Mouse (Mus musculus): ENCODE measurements around the gene Birc2. TPM values are rescaled to one million over a fixed set of nuclear protein-coding genes. Genes with fewer than 3 reads are reported as not detected.

Birc2 gene
- total and polyA plus RNA-seq, 3 experiments: 29.6 to 33.0 TPM; not detected in 1

DNA sequence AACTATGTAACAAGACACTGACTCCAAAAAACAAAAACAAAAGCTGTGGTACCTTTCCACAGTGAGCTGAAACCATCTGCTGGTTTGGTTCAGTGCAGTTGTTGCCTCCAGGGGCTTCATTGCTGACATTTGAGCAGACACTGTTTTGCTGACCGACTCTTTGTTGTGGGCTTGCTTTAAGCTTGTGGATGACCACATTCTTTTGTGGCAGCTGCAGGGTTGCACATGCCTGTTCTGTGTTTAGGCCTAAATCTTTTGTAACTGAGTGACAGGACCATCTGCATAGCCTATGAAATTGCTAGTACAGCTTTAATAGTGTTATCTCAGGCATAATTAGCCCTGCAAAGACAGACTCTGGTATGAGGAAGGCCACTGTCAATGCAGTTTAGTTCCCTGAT is 52.2 kb downstream of the Birc2 start:
- Histone ChIP-seq H3K4me3 (ENCODE audit: control insufficient read depth in 1 of 2, insufficient read depth in 1 of 2, low read depth in 2 of 2, low read length in 2 of 2) (no peak overlapping the region), H3K9me3 (replicated peaks; ENCODE audit: insufficient read depth, low read length) (no peaks in the 10 kb centered on the region), H3K27ac (ENCODE audit: control insufficient read depth, low read depth, low read length) (no peak overlapping the region), H3K27me3 (ENCODE audit: control insufficient read depth in 1 of 2, insufficient read depth in 2 of 2, low read length in 2 of 2) (no peaks in the 10 kb centered on the region), H3K79me2 (ENCODE audit: control insufficient read depth, insufficient read depth, low read length, poor library complexity) (no peaks in the 10 kb centered on the region), H3K9ac (ENCODE audit: control insufficient read depth, low read depth, low read length, poor library complexity, severe bottlenecking) (no peak overlapping the region), H3K4me1 (ENCODE audit: control insufficient read depth in 1 of 2, insufficient read depth in 2 of 2, low read length in 2 of 2) (peaks cover 20 to 27% of the 10 kb centered on the region in 2 experiments), H3K36me3 (ENCODE audit: control insufficient read depth in 1 of 2, insufficient read depth in 2 of 2, low read length in 2 of 2) (peaks cover 14 to 40% of the 10 kb centered on the region in 2 experiments)
- TF ChIP-seq CHD2 (IDR thresholded peaks at IDR 0.05; ENCODE audit: low read length) (no peak), POLR2AphosphoS2 (IDR thresholded peaks at IDR 0.05; ENCODE audit: low read length) (no peak), KAT2A (conservative IDR thresholded peaks at IDR 0.05; ENCODE audit: low read depth, low read length) (no peak), GATA1 (IDR thresholded peaks at IDR 0.05; ENCODE audit: low read depth, low read length) (no peak), ETS1 (IDR thresholded peaks at IDR 0.05; ENCODE audit: low read depth, low read length) (no peak), E2F4 (IDR thresholded peaks at IDR 0.05; ENCODE audit: borderline replicate concordance, low read depth, low read length) (no peak), POLR2AphosphoS5 (IDR thresholded peaks at IDR 0.05; ENCODE audit: borderline replicate concordance, low read depth, low read length) (no peak), ELF1 (IDR thresholded peaks at IDR 0.05; ENCODE audit: low read depth, low read length) (no peak), USF2 (IDR thresholded peaks at IDR 0.05; ENCODE audit: borderline replicate concordance in 1 of 2, insufficient read depth in 1 of 2, low read depth in 1 of 2, low read length in 2 of 2) (no peak), MAFK (IDR thresholded peaks at IDR 0.05; ENCODE audit: borderline replicate concordance, low read depth, low read length) (no peak), MAX (IDR thresholded peaks at IDR 0.05; ENCODE audit: low read length) (no peak), GABPA (IDR thresholded peaks at IDR 0.05; ENCODE audit: low read depth, low read length) (no peak), RCOR1 (IDR thresholded peaks at IDR 0.05; ENCODE audit: low read depth, low read length) (no peak)
- DNase-seq (ENCODE audit: low read depth, low spot score): no peak

DNA sequence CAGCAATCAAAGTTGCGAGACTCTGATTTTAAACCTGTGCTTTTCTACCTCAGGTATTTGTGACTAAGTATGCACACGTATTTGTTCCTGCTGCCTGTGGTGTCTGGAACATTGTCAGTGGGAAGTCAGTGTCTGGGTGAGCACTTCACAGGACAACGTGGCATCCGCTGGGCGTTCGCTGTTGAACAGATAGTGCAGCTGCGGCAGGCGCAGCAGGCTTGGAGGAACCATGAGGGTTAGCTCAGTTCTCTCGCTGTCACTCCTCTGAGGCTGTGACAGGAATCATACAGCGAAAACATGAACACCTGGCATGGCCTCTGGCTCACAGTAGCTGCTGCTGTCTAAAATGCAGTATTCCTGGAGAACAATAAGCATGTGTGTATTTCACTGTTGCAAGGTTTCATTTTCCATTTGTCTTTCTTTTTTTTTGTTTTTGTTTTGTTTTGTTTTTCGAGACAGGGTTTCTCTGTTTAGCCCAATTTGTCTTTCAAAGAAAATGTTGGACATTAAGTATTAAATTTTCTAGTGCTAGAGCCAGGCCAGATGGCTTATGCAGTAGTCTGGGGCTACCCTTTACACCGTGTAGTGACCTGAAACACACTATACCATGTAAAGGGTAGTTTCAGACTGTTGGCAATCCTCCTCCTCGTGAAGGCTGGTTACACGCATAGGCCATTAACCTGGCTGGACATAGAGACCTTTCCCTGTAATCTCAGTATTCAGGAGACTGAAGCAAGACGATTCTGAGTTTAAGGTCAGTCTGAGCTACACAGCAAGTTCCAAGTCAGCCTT is 52.8 kb downstream of the Birc2 start:
- Histone ChIP-seq H3K27ac (ENCODE audit: control insufficient read depth, low read depth, low read length) (no peak overlapping the region), H3K27me3 (ENCODE audit: control insufficient read depth in 1 of 2, insufficient read depth in 2 of 2, low read length in 2 of 2) (no peaks in the 10 kb centered on the region), H3K36me3 (ENCODE audit: control insufficient read depth in 1 of 2, insufficient read depth in 2 of 2, low read length in 2 of 2) (peaks cover 11 to 38% of the 10 kb centered on the region in 2 experiments), H3K79me2 (ENCODE audit: control insufficient read depth, insufficient read depth, low read length, poor library complexity) (no peaks in the 10 kb centered on the region), H3K9me3 (replicated peaks; ENCODE audit: insufficient read depth, low read length) (no peaks in the 10 kb centered on the region), H3K4me3 (ENCODE audit: control insufficient read depth in 1 of 2, insufficient read depth in 1 of 2, low read depth in 2 of 2, low read length in 2 of 2) (no peak overlapping the region), H3K4me1 (ENCODE audit: control insufficient read depth in 1 of 2, insufficient read depth in 2 of 2, low read length in 2 of 2) (peaks cover 25 to 26% of the 10 kb centered on the region in 2 experiments), H3K9ac (ENCODE audit: control insufficient read depth, low read depth, low read length, poor library complexity, severe bottlenecking) (no peak overlapping the region)
- no peak for DNase-seq (ENCODE audit: low read depth, low spot score)
- TF ChIP-seq SIN3A (IDR thresholded peaks at IDR 0.05; ENCODE audit: low read length) (no peak), ZNF384 (IDR thresholded peaks at IDR 0.05; ENCODE audit: low read depth, low read length) (no peak), MAX (IDR thresholded peaks at IDR 0.05; ENCODE audit: low read length) (no peak), ZC3H11A (IDR thresholded peaks at IDR 0.05; ENCODE audit: low read depth, low read length) (no peak), POLR2AphosphoS5 (IDR thresholded peaks at IDR 0.05; ENCODE audit: borderline replicate concordance, low read depth, low read length) (no peak), NRF1 (IDR thresholded peaks at IDR 0.05; ENCODE audit: insufficient read depth, low read depth, low read length, poor library complexity, severe bottlenecking) (no peak), MYB (IDR thresholded peaks at IDR 0.05; ENCODE audit: low read depth, low read length) (no peak), CHD2 (IDR thresholded peaks at IDR 0.05; ENCODE audit: low read length) (no peak), RAD21 (IDR thresholded peaks at IDR 0.05; ENCODE audit: low read depth, low read length) (no peak)
